ENCODE assay signal across 9 mouse cellular contexts in the genomic region with DNA sequence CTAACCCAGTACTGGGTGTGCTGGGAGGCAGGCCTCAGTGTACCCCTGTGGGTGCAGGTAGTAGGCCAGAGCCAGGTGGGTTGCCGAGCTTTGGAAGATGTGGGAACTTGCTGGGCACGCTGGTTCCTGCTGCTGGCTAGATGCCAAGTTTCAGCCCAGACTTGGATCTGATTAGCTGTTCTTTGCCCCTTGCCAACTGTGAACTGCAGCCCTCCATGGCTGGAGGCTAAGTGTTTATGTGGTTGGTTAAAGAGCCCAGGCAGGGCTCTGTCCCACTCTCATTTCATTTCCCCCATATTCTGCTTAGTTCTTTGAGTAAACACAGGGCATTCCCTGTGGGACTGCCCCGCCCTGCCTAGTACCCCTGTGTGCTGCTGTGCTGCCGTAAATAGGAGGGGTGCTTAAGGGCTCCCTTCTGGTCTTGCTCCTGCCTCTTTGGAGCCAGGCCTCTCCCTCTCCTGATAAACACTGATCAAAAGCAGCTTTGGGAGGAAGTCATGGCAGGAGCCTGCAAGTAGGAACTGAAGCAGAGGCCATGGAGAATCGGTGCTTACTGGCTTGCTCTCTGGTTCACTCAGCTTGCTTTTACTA.
DNase-seq lines count a peak whose midpoint lies in the region; ATAC-seq and TF ChIP-seq lines count a peak whose summit lies in the region.
"Had no signal": no experiment of that assay in that cellular context is flagged by ENCODE, and none has a peak within 500 bp of the region (broad histone marks: within the 10 kb centered on the region; RNA-seq: fewer than 3 reads in every experiment).

No protein-coding gene starts in this region.

- TF ChIP-seq EP300 in heart, adult 2 months (IDR thresholded peaks at IDR 0.05; ENCODE audit: insufficient read depth, low read depth, low read length), result no peak

- H3K27me3 ChIP-seq in heart, adult 2 months (ENCODE audit: control insufficient read depth, insufficient read depth, low read length), result no peaks in the 10 kb centered on the region
- H3K27me3 ChIP-seq in heart, embryonic 15.5 days, result no peaks in the 10 kb centered on the region
- no peaks in the 10 kb centered on the region for H3K27me3 ChIP-seq in limb, embryonic 10.5 days (ENCODE audit: low read depth, poor library complexity, severe bottlenecking)

- WGBS in heart, adult 2 months, result 19% methylated on average over 5 of the region's 5 CpGs
- 26% methylated on average over 5 of the region's 5 CpGs for WGBS in heart, embryonic 15.5 days
- WGBS in limb, embryonic 10.5 days, result 54% methylated on average over 5 of the region's 5 CpGs

- no peak for ATAC-seq in heart, embryonic 15.5 days (replicated peaks; ENCODE audit: insufficient number of reproducible peaks, insufficient read depth, low FRiP score, low read depth)
- no peak for ATAC-seq in CD4-positive, CD25-positive, alpha-beta regulatory T cell, adult 4 months

- no peak for TF ChIP-seq POLR2A in heart, adult 2 months (IDR thresholded peaks at IDR 0.05; ENCODE audit: insufficient read depth, low read depth, low read length)

- no peak overlapping the region for H3K4me3 ChIP-seq in heart, adult 2 months
- H3K4me3 ChIP-seq in heart, embryonic 15.5 days, result no peak overlapping the region
- 0 out of 2 replicates have a peak overlapping the region, but pooled peaks have one; percentile 10 for H3K4me3 ChIP-seq in limb, embryonic 10.5 days
- H3K4me3 ChIP-seq: erythroblast, embryonic 14.5 days had no signal

- peak overlapping the region; percentile 13 for H3K27ac ChIP-seq in heart, adult 2 months
- peak overlapping the region; percentile 87 for H3K27ac ChIP-seq in heart, embryonic 15.5 days
- H3K27ac ChIP-seq in limb, embryonic 10.5 days, result peak overlapping the region; percentile 59; the same call in 1 of the 2 replicates

- intact Hi-C loops in heart, adult 2 months (cut with DNase I), result no loop called here

- no peaks in the 10 kb centered on the region for H3K9me3 ChIP-seq in heart, embryonic 15.5 days (replicated peaks)
- no peaks in the 10 kb centered on the region for H3K9me3 ChIP-seq in limb, embryonic 10.5 days (replicated peaks)

- H3K36me3 ChIP-seq in heart, adult 2 months (ENCODE audit: control insufficient read depth, insufficient read depth, low read length), result peaks cover 27% of the 10 kb centered on the region
- H3K36me3 ChIP-seq in heart, embryonic 15.5 days, result no peaks in the 10 kb centered on the region
- H3K36me3 ChIP-seq in limb, embryonic 10.5 days, result peaks cover 36% of the 10 kb centered on the region

- no peak for TF ChIP-seq CTCF in heart, adult 2 months (IDR thresholded peaks at IDR 0.05)

- peak overlapping the region; percentile 19; the same call in 1 of the 2 replicates for H3K4me2 ChIP-seq in heart, embryonic 15.5 days

- H3K4me1 ChIP-seq in heart, adult 2 months (ENCODE audit: control insufficient read depth, insufficient read depth, low read length), result peaks cover 77% of the 10 kb centered on the region
- H3K4me1 ChIP-seq in heart, embryonic 15.5 days (replicated peaks), result peaks cover 100% of the 10 kb centered on the region
- H3K4me1 ChIP-seq in limb, embryonic 10.5 days, result peaks cover 87% of the 10 kb centered on the region

- peak in 1 of 2 experiments; percentile 51 for DNase-seq in heart, adult 2 months
- no peak for DNase-seq in heart, postnatal 4 days
- peak; percentile 51 for DNase-seq in NIH3T3 (ENCODE audit: low read depth)
- DNase-seq in limb, embryonic 10.5 days (ENCODE audit: low spot score), result no peak
- peak; percentile 31 for DNase-seq in yolk sac, embryonic 10.5 days (ENCODE audit: low spot score)
- no peak for DNase-seq in right cerebral cortex, adult 18-20 months

- 0 out of 2 replicates have a peak overlapping the region, but pooled peaks have one; percentile 2 for H3K9ac ChIP-seq in heart, adult 2 months (ENCODE audit: low read depth, low read length)
- 0 out of 2 replicates have a peak overlapping the region, but pooled peaks have one; percentile 24 for H3K9ac ChIP-seq in heart, embryonic 15.5 days

- H3K79me2 ChIP-seq in heart, adult 2 months (replicated peaks; ENCODE audit: control insufficient read depth, insufficient read depth, low read length), result peaks cover 8% of the 10 kb centered on the region; the same call in 1 of the 2 replicates

Comparison
In these comparisons a context has a peak if more than half of its experiments do, and no peak if none do; other contexts are left out.
1. DNase-seq: peak in NIH3T3 (single experiment) and yolk sac, embryonic 10.5 days (single experiment); none in heart, postnatal 4 days (single experiment), limb, embryonic 10.5 days (single experiment) and right cerebral cortex, adult 18-20 months (single experiment).
2. H3K27ac ChIP-seq: peak in every context shown above with its lines; median percentile 87 in heart, embryonic 15.5 days; 59 in limb, embryonic 10.5 days; 13 in heart, adult 2 months.